Mouse (Mus musculus): Measurements from ENCODE around the gene Ubap2. TPM values are rescaled to one million over a fixed set of nuclear protein-coding genes. Genes with fewer than 3 reads are reported as not detected.

Ubap2 gene
- total RNA-seq, 4 experiments from 2014 or later, result 45.8 to 58.7 (median 50.2) TPM

DNA sequence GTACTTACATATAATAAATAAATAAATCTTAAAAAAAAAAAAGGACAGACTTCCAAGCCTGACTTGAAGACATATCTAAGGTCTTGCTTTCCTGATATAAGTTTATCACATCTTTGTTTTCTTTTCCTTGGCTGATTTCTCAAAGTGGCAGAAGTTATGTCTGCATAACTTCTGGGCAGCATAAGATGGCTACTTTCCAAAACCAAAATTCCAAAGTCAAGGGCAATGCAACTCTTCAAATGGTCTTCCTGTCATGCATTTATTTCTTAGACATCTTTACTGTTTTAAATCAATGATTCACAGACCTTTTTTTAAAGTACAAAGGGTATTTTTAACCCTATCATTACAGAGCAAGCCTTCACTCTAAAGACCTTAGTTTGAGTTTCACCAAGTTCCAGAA is 14.3 kb downstream of the Ubap2 start:
- DNase-seq (ENCODE audit: low spot score in 2 of 2), result no peak

DNA sequence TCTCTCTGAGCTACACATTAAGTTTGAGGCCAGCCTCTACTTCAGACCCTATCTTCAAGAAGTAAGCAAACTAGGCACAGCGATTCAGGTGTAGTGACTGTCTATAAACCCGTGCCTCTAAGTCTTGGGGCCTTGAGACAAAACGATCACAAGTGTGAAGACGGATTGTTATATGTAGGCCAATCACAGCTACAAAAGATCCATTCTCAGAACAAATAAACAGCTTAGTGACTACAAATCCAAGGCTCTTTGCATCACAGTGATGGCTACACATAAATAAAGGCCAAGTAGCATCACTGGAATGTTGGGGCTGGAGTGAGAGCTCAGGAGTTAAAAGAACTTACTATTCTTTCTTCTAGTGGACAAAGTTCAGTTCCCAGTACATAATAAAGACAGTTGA is 15.9 kb downstream of the Ubap2 start:
- no peak for DNase-seq (ENCODE audit: low spot score in 2 of 2)

GRCm38 (mm10) chr4:41257752-41258151 is 17.2 kb downstream of the Ubap2 start:
- no peak for DNase-seq (ENCODE audit: low spot score in 2 of 2)

- DNase-seq (ENCODE audit: low spot score in 2 of 2), result peak in 1 of 2 experiments; percentile 24
Measured at GRCm38 (mm10) chr4:41255564-41256210, 19.3 kb downstream of the Ubap2 start.

GRCm38 (mm10) chr4:41253756-41254155 is 21.2 kb downstream of the Ubap2 start:
- no peak for DNase-seq (ENCODE audit: low spot score in 2 of 2)

GRCm38 (mm10) chr4:41245408-41245807 is 29.5 kb downstream of the Ubap2 start:
- DNase-seq (ENCODE audit: low spot score in 2 of 2), result no peak

DNA sequence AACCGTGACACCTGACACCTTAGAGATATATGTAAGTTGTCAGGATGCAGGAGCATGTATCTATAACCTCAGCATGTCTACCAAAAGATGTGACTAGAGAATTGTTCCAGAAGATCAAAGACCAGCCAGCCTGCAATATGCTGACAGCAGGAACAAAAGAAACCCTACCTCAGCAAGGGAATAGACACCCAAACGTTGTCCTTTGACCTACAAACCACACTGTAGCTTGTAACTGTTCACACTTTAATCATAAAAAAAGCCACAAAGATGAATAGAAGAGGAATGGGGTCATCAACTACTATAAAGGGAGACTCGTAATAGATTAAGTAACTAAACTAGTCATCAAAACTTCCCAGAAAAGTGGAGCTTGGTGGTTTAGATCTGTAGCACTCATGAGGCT is 34.0 kb downstream of the Ubap2 start:
- no peak for DNase-seq (ENCODE audit: low spot score in 2 of 2)

DNA sequence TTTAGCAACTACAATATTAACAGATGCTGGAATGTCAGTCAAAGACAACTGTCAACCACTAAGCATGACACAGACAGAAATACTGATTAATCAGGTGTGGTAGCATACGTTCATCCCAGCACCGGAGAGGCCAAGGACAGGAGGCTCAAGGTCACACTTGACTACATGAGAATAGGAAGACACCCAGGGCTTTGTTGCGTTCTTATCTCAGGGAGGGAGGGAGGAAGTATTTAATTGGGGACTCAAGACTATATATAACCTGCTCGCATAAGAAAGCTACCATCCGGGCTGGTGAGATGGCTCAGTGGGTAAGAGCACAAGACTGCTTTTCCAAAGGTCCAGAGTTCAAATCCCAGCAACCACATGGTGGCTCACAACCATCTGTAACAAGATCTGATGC is 39.3 kb downstream of the Ubap2 start:
- DNase-seq (ENCODE audit: low spot score in 2 of 2), result no peak

DNA sequence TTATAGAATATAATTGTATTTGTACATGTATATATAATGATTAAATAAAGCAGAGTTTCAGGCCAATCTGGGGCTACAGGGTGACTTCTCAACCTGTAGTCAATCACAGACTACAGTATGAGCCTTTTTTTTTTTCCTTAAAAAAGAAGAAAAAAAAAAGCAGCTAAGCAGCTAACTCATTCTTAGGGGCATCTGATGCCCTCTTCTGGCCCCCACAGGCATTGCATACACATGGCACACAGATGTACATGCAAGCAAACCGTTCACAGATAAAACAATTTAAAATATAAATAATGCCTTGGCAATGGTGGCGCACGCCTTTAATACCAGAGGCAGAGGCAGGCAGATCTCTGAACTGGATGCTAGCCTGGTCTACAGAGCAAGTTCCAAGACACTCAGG is 48.6 kb downstream of the Ubap2 start:
- DNase-seq (ENCODE audit: low spot score in 2 of 2), result peak in 1 of 2 experiments; percentile 42

GRCm38 (mm10) chr4:41225412-41225811 is 49.5 kb downstream of the Ubap2 start:
- no peak for DNase-seq (ENCODE audit: low spot score in 2 of 2)

GRCm38 (mm10) chr4:41208050-41208449 is 66.9 kb downstream of the Ubap2 start:
- no peak for DNase-seq (ENCODE audit: low spot score in 2 of 2)

GRCm38 (mm10) chr4:41205751-41206150 is 69.2 kb downstream of the Ubap2 start:
- no peak for DNase-seq (ENCODE audit: low spot score in 2 of 2)

- no peak for DNase-seq (ENCODE audit: low spot score in 2 of 2)
Measured at GRCm38 (mm10) chr4:41202135-41202534, 72.8 kb downstream of the Ubap2 start.

DNA sequence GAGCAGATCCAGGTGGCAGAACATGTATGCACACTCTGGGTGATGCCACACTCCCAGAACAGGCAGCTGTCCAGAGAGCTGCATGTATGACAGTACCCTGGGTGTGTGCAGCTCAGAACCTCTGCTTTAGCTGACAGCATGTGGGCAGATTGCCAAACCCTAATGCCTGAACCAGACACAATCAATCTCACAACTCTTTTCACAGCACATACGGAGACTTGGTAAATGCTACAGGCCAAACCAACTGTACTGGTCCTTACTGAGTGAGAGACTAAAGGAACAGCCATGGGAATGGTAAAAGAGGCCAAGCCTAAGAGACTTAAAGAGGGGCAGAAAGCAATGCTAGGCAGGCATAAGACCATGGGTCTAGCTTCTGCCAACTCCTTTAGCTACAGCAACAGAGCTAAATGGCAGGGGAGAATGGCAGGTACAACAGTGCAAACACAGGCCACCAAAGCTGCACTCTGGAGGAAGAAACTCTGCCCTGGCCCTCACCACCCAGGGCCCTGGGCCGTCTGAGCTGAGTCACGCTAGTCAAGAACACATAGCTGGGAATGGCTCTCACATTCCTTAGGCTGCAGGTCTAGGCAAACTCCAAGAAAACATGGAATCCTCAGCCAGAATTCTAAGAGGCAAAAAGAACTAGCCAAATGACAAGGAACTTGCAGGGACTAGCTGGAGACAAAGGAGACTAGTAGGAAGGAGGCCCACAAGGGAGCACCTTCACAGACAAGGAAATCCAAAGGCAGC is 77.9 kb downstream of the Ubap2 start:
- no peak for DNase-seq (ENCODE audit: low spot score in 2 of 2)

DNA sequence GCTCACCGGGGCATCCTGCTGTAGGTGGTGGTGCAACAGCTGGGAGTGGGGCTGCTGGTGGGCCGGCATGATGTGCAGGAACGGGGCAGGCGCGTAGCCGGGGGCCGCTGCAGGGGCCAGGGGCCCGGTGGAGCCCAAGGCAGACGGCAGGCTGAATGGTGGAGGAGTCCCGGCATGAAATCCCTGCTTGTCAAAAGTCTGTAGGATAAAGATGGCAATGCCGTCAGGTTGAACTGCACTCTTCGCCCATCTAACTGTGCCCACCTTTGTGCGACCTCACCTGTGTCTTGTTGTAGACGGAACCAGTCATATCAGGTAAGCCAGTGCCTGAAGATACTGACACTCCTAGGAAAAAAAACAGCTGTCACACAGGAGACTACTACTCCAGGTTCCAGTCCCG is 79.6 kb downstream of the Ubap2 start:
- DNase-seq (ENCODE audit: low spot score in 2 of 2), result no peak

- DNase-seq (ENCODE audit: low spot score in 2 of 2), result no peak
Measured at GRCm38 (mm10) chr4:41192544-41193512, 82.1 kb downstream of the Ubap2 start.

DNA sequence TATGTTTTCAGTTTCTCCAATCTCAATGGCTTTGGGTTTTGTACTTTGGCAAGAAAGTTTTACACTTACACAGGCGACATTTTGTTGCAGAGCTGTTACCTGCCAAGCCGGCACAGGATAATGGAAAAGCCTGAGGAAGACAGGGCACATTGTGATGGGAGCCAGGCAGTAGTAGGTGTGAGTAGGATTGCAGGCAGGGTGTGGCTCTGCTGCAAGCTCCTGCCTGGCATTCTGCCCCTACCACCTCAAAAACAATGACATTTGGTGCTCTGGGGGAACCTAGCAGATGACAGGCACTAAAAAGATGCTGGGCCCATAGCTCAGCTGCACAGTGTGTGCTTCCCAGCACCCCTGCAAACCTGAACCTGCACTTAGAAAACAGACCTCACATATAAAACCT is 85.1 kb downstream of the Ubap2 start:
- peak in 1 of 2 experiments; percentile 31 for DNase-seq (ENCODE audit: low spot score in 2 of 2)

DNA sequence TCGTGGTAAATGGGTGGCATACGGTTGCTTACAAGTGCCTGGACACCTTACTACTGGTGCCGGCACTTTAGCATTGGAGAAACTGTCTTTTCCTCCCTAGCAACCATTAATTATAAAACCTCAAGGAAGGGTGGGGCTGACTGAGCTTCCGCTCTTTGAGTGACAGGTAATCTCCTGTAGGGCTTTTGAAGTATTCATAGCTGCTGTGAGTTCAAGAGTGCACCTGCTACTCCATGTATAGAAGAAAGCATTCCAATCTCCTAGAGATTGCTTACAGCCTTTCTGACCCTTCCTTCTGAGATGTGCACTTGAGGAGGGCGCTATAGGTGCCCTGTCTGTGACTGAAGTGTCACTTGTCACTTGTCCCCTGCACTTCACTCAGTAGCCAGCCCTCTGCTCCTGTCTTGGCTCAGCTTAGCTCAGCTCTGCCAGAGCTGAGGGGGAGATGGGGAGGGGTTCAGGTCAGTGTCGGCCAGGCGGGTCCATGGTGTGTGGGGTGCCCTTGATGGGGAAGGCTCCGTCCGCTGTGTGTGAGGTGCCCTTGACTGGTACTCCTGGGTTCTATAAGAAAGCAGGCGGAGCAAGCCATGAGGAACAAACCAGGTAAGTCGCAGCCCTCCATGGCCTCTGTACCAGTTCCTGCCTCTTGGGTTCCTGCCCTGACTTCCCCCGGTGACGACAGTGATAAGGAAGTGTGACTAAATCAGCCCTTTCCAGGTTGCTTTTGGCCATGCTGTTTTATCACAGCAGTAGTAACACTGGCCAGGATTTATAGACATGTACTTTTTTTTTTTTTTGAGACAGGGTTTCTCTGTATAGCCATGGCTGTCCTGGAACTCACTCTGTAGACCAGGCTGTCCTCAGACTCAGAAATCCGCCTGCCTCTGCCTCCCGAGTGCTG is 94.9 kb downstream of the Ubap2 start:
- DNase-seq (ENCODE audit: low spot score in 2 of 2), result no peak

GRCm38 (mm10) chr4:41174631-41175030 is 100.3 kb downstream of the Ubap2 start:
- DNase-seq (ENCODE audit: low spot score in 2 of 2), result no peak

DNA sequence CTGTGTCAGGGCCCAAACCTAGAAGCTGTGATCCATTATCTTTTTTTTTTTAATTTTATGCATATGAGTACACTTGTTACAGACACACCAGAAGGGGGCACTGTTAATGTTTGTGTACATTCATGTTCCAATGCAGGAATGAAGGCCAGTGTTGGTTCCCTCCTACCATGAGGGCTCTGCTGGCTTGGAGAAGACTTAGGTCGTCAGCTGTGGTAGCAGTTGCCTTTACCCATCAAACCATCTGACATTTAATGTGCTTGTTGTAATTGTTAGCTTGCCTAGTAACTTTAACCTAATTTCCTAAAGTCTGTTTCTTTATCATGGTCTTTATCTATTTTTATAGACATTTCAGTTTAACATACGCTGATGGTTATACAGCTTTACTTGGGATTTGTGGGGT is 104.0 kb downstream of the Ubap2 start:
- DNase-seq (ENCODE audit: low spot score in 2 of 2), result no peak
